Mouse (Mus musculus): ENCODE data around the gene Lhb.

DNA sequence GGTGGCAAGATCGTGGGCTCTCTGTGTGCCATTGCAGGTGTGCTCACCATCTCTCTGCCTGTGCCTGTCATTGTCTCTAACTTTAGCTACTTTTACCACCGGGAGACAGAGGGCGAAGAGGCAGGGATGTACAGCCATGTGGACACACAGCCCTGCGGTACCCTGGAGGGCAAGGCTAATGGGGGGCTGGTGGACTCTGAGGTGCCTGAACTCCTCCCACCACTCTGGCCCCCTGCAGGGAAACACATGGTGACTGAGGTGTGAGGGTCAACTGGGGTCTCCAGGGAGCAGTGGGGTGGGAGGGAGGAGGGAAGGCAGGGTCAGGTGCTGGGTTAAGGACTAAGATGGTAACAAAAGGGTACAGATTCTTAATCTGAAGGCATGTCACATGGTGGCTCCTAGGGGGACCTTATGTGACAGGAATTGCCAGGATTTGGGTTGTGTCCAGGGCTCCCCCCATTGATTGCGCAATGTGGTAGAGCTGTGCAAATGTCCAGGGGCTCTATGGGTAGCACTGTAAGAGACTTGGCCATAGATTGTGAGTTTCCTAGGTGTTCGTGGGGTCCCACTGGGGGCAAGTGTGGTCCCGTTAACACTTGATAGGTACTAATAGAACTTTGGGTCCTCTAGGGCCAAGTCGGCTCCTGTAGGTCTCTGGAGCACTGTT is 11.0 kb upstream of the Lhb start:
- TF ChIP-seq POLR2A (IDR thresholded peaks at IDR 0.05; ENCODE audit: borderline replicate concordance, low read depth, low read length) (no peak), CTCF (IDR thresholded peaks at IDR 0.05; ENCODE audit: low read depth, low read length) (no peak)
